ENCODE assay signal across 20 mouse cellular contexts in genomic region chr8:3684530-3684929, GRCm38 (mm10). TPM values are rescaled to one million over a fixed set of nuclear protein-coding genes. Genes with fewer than 3 reads are reported as not detected.
DNase-seq lines count a peak whose midpoint lies in the region; ATAC-seq lines count a peak whose summit lies in the region.
"Had no signal": no experiment of that assay in that cellular context is flagged by ENCODE, and none has a peak within 500 bp of the region (broad histone marks: within the 10 kb centered on the region; RNA-seq: fewer than 3 reads in every experiment).

No protein-coding gene starts in this region.

- H3K36me3 ChIP-seq in heart, embryonic 11.5 days (ENCODE audit: control insufficient read depth, insufficient read depth, low read length) = peaks cover 2% of the 10 kb centered on the region; the same call in 1 of the 2 replicates
- peaks cover 21% of the 10 kb centered on the region for H3K36me3 ChIP-seq in lung, embryonic 16.5 days (ENCODE audit: control insufficient read depth, insufficient read depth, low read length)
- peaks cover 28% of the 10 kb centered on the region for H3K36me3 ChIP-seq in limb, embryonic 12.5 days
- H3K36me3 ChIP-seq in midbrain, embryonic 16.5 days (ENCODE audit: control insufficient read depth, insufficient read depth, low read length) = peaks cover 14% of the 10 kb centered on the region

- no peaks in the 10 kb centered on the region for H3K27me3 ChIP-seq in heart, embryonic 11.5 days (ENCODE audit: control insufficient read depth, insufficient read depth, low read length)
- H3K27me3 ChIP-seq in lung, embryonic 16.5 days (ENCODE audit: control insufficient read depth, insufficient read depth, low read depth, low read length) = no peaks in the 10 kb centered on the region
- no peaks in the 10 kb centered on the region for H3K27me3 ChIP-seq in limb, embryonic 12.5 days
- H3K27me3 ChIP-seq in midbrain, embryonic 16.5 days (ENCODE audit: control insufficient read depth, insufficient read depth, low read depth, low read length) = no peaks in the 10 kb centered on the region
- H3K27me3 ChIP-seq: limb, embryonic 13.5 days had no signal

- H3K4me2 ChIP-seq in heart, embryonic 11.5 days = no peak overlapping the region
- H3K4me2 ChIP-seq in lung, embryonic 16.5 days (ENCODE audit: low read depth, low read length) = no peak overlapping the region
- no peak overlapping the region for H3K4me2 ChIP-seq in limb, embryonic 12.5 days
- no peak overlapping the region for H3K4me2 ChIP-seq in midbrain, embryonic 16.5 days (ENCODE audit: low read length)
- H3K4me2 ChIP-seq: limb, embryonic 13.5 days had no signal

- no peaks in the 10 kb centered on the region for H3K4me1 ChIP-seq in heart, embryonic 11.5 days (ENCODE audit: control insufficient read depth, insufficient read depth, low read length)
- H3K4me1 ChIP-seq in lung, embryonic 16.5 days (replicated peaks; ENCODE audit: control insufficient read depth, insufficient read depth, low read length) = no peaks in the 10 kb centered on the region; the same call in 1 of the 2 replicates
- H3K4me1 ChIP-seq in limb, embryonic 12.5 days (replicated peaks) = no peaks in the 10 kb centered on the region
- H3K4me1 ChIP-seq in midbrain, embryonic 16.5 days (ENCODE audit: control insufficient read depth, insufficient read depth, low read length) = no peaks in the 10 kb centered on the region
- H3K4me1 ChIP-seq: limb, embryonic 13.5 days had no signal

- no peak for DNase-seq in heart, postnatal 4 days
- DNase-seq in lung, adult 18-20 months = no peak
- DNase-seq in left cerebral cortex, adult 11 months (ENCODE audit: low spot score) = no peak
- DNase-seq: cerebellum, postnatal 10 days; embryo, embryonic 11 days; heart, adult 2 months; heart, postnatal 14 days; lung, postnatal 10 days; right cerebral cortex, adult 18-20 months had no signal

- no peak overlapping the region for H3K9ac ChIP-seq in heart, embryonic 11.5 days (ENCODE audit: low read depth, low read length)
- no peak overlapping the region for H3K9ac ChIP-seq in lung, embryonic 16.5 days (ENCODE audit: low read length)
- H3K9ac ChIP-seq in limb, embryonic 12.5 days (replicated peaks) = no peak overlapping the region
- no peak overlapping the region for H3K9ac ChIP-seq in midbrain, embryonic 16.5 days (ENCODE audit: low read depth, low read length)
- H3K9ac ChIP-seq: limb, embryonic 13.5 days; liver, embryonic 14.5 days had no signal

- H3K9me3 ChIP-seq in heart, embryonic 11.5 days (replicated peaks; ENCODE audit: control insufficient read depth, low read length) = no peaks in the 10 kb centered on the region
- no peaks in the 10 kb centered on the region for H3K9me3 ChIP-seq in lung, embryonic 16.5 days (ENCODE audit: control insufficient read depth, low read length)
- H3K9me3 ChIP-seq in limb, embryonic 12.5 days = no peaks in the 10 kb centered on the region
- H3K9me3 ChIP-seq in midbrain, embryonic 16.5 days (replicated peaks; ENCODE audit: control insufficient read depth, low read length, poor library complexity, severe bottlenecking) = no peaks in the 10 kb centered on the region
- H3K9me3 ChIP-seq: limb, embryonic 13.5 days; megakaryocyte, embryonic 14.5 days had no signal

- no peak overlapping the region for H3K4me3 ChIP-seq in heart, embryonic 11.5 days (ENCODE audit: low read depth, low read length)
- no peak overlapping the region for H3K4me3 ChIP-seq in lung, embryonic 16.5 days (ENCODE audit: low read length)
- no peak overlapping the region for H3K4me3 ChIP-seq in limb, embryonic 12.5 days (replicated peaks)
- H3K4me3 ChIP-seq in midbrain, embryonic 16.5 days (ENCODE audit: low read depth, low read length) = no peak overlapping the region
- H3K4me3 ChIP-seq: heart, adult 2 months; layer of hippocampus, adult 2 months; limb, embryonic 13.5 days; megakaryocyte, embryonic 14.5 days had no signal

- H3K27ac ChIP-seq in heart, embryonic 11.5 days (ENCODE audit: low read depth, low read length) = no peak overlapping the region
- no peak overlapping the region for H3K27ac ChIP-seq in lung, embryonic 16.5 days (ENCODE audit: low read length)
- no peak overlapping the region for H3K27ac ChIP-seq in limb, embryonic 12.5 days
- H3K27ac ChIP-seq in midbrain, embryonic 16.5 days (ENCODE audit: low read length) = no peak overlapping the region
- H3K27ac ChIP-seq: heart, adult 2 months; kidney, postnatal 0 days; layer of hippocampus, adult 2 months; limb, embryonic 13.5 days; liver, embryonic 14.5 days had no signal

- peak; percentile 22; the same call in 1 of the 2 replicates for ATAC-seq in heart, embryonic 11.5 days (replicated peaks; ENCODE audit: insufficient number of reproducible peaks, low FRiP score, low TSS enrichment)
- ATAC-seq in lung, embryonic 16.5 days (ENCODE audit: low read depth) = peak; percentile 36; the same call in 1 of the 2 replicates
- peak; percentile 53 for ATAC-seq in limb, embryonic 12.5 days (ENCODE audit: insufficient number of reproducible peaks, insufficient read depth, low FRiP score, low TSS enrichment, low read depth)
- peak; percentile 54 for ATAC-seq in midbrain, embryonic 16.5 days

RNA-seq across cellular contexts. Expression of gene Trappc5, which starts 8.4 kb away (rescaled TPM):
- polyA plus RNA-seq in heart, embryonic 11.5 days (2014; fragmentation: Nextera tagmentation; extraction: Ambion mirVana) = 26.3 and 33.2 TPM in 2 replicates
- total RNA-seq in heart, postnatal 4 days (2021) = 10 to 100 TPM; 16.8 to 19.8 TPM
- polyA plus RNA-seq in lung, embryonic 16.5 days (2015; fragmentation: Nextera tagmentation; extraction: Ambion mirVana) = 36.4 and 38.2 TPM in 2 replicates
- polyA plus RNA-seq in limb, embryonic 12.5 days (2016; fragmentation: Nextera tagmentation; extraction: Ambion mirVana) = 37.6 and 38.2 TPM in 2 replicates
- 71.6 and 72.5 TPM in 2 replicates for polyA plus RNA-seq in midbrain, embryonic 16.5 days (2015; fragmentation: Nextera tagmentation; extraction: Ambion mirVana)

RNA-seq across cellular contexts. Expression of gene Fcer2a, which starts 9.4 kb away (rescaled TPM):
- 0.13 and 0.14 TPM in 2 replicates for polyA plus RNA-seq in heart, embryonic 11.5 days (2014; fragmentation: Nextera tagmentation; extraction: Ambion mirVana)
- total RNA-seq in heart, postnatal 4 days (2021) = under 1 TPM in 1 of 2 experiments, not detected in 1; 0.18 TPM
- polyA plus RNA-seq in lung, embryonic 16.5 days (2015; fragmentation: Nextera tagmentation; extraction: Ambion mirVana) = 0.15 and 0.18 TPM in 2 replicates
- polyA plus RNA-seq in limb, embryonic 12.5 days (2016; fragmentation: Nextera tagmentation; extraction: Ambion mirVana) = 0.37 TPM in 1 of 2 replicates, not detected in the other
- 0.57 and 0.63 TPM in 2 replicates for polyA plus RNA-seq in midbrain, embryonic 16.5 days (2015; fragmentation: Nextera tagmentation; extraction: Ambion mirVana)
- total RNA-seq: gastrocnemius, adult 8-10 months; layer of hippocampus, adult 2 months; left cerebral cortex, adult 18-20 months had no signal

RNA-seq across cellular contexts. Expression of gene Fcor, which starts 12.4 kb away (rescaled TPM):
- polyA plus RNA-seq in heart, embryonic 11.5 days (2014; fragmentation: Nextera tagmentation; extraction: Ambion mirVana) = 9.4 and 12.2 TPM in 2 replicates
- under 1 TPM; 0.81 to 0.86 TPM for total RNA-seq in heart, postnatal 4 days (2021)
- 10.0 and 10.6 TPM in 2 replicates for polyA plus RNA-seq in lung, embryonic 16.5 days (2015; fragmentation: Nextera tagmentation; extraction: Ambion mirVana)
- polyA plus RNA-seq in limb, embryonic 12.5 days (2016; fragmentation: Nextera tagmentation; extraction: Ambion mirVana) = 13.9 and 14.0 TPM in 2 replicates
- 16.8 and 20.9 TPM in 2 replicates for polyA plus RNA-seq in midbrain, embryonic 16.5 days (2015; fragmentation: Nextera tagmentation; extraction: Ambion mirVana)

RNA-seq across cellular contexts. Expression of gene Mcemp1, which starts 19.0 kb away (rescaled TPM):
- not detected in 2 replicates for polyA plus RNA-seq in heart, embryonic 11.5 days (2014; fragmentation: Nextera tagmentation; extraction: Ambion mirVana)
- under 1 TPM in 1 of 2 experiments, not detected in 1; 0.23 TPM for total RNA-seq in heart, postnatal 4 days (2021)
- polyA plus RNA-seq in lung, embryonic 16.5 days (2015; fragmentation: Nextera tagmentation; extraction: Ambion mirVana) = 2.8 and 4.2 TPM in 2 replicates
- not detected in 2 replicates for polyA plus RNA-seq in limb, embryonic 12.5 days (2016; fragmentation: Nextera tagmentation; extraction: Ambion mirVana)
- 0.19 and 0.24 TPM in 2 replicates for polyA plus RNA-seq in midbrain, embryonic 16.5 days (2015; fragmentation: Nextera tagmentation; extraction: Ambion mirVana)
- total RNA-seq: gastrocnemius, adult 8-10 months; layer of hippocampus, adult 2 months had no signal
- polyA plus RNA-seq: limb, embryonic 13.5 days had no signal

RNA-seq across cellular contexts. Expression of gene Retn, which starts 29.0 kb away (rescaled TPM):
- polyA plus RNA-seq in heart, embryonic 11.5 days (2014; fragmentation: Nextera tagmentation; extraction: Ambion mirVana) = not detected in 2 replicates
- total RNA-seq in heart, postnatal 4 days (2021) = not detected
- polyA plus RNA-seq in lung, embryonic 16.5 days (2015; fragmentation: Nextera tagmentation; extraction: Ambion mirVana) = 0.18 TPM in 1 of 2 replicates, not detected in the other
- polyA plus RNA-seq in limb, embryonic 12.5 days (2016; fragmentation: Nextera tagmentation; extraction: Ambion mirVana) = not detected in 2 replicates
- polyA plus RNA-seq in midbrain, embryonic 16.5 days (2015; fragmentation: Nextera tagmentation; extraction: Ambion mirVana) = 0.33 and 1.0 TPM in 2 replicates
- polyA plus RNA-seq: liver, embryonic 14.5 days had no signal
